Mouse (Mus musculus) v-Abl transformed pro-B cells (cell line): ENCODE results near the gene Gm20388.

Source experiments
- in situ Hi-C, 2 experiments: fragments of 400-800 bp; cut with MboI; formaldehyde crosslinking; loops; one replicate each; pipeline ENCODE4 v1.15.1; 2025; ENCODE audit not compliant: unreplicated experiment in 2 of 2

Gm20388 gene

GRCm38 (mm10) chr8:121843184-121843733 is 1932.6 kb downstream of the Gm20388 start:
- in situ Hi-C loops, result loop anchor here (10.0 to 25.0 kb wide), 4 partner anchors 148 to 1181 kb away; partner anchors contain the start of genes Cox4i1 (in 1 of the 2), Emc8 (in 1 of the 2), Fbxo31 (in 1 of the 2) and Gm27021 (in 1 of the 2)

- in situ Hi-C loops, result loop anchor here (10.0 to 25.0 kb wide), 4 partner anchors 150 to 1182 kb away; partner anchors contain the start of genes Cox4i1 (in 1 of the 2), Emc8 (in 1 of the 2), Fbxo31 (in 1 of the 2) and Gm27021 (in 1 of the 2)
Observed at GRCm38 (mm10) chr8:121844765-121845164, 1934.1 kb downstream of the Gm20388 start.

- in situ Hi-C loops, result loop anchor here (10.0 to 25.0 kb wide), 4 partner anchors 152 to 1185 kb away; partner anchors contain the start of genes Cox4i1 (in 1 of the 2), Emc8 (in 1 of the 2), Fbxo31 (in 1 of the 2) and Gm27021 (in 1 of the 2)
Observed at GRCm38 (mm10) chr8:121846815-121847214, 1936.2 kb downstream of the Gm20388 start.

- in situ Hi-C loops, result loop anchor here (10.0 to 25.0 kb wide), 4 partner anchors 153 to 1185 kb away; partner anchors contain the start of genes Cox4i1 (in 1 of the 2), Emc8 (in 1 of the 2), Fbxo31 (in 1 of the 2) and Gm27021 (in 1 of the 2)
Observed at GRCm38 (mm10) chr8:121847261-121847822, 1936.7 kb downstream of the Gm20388 start.

GRCm38 (mm10) chr8:121847987-121848386 is 1937.3 kb downstream of the Gm20388 start:
- in situ Hi-C loops, result loop anchor here (10.0 to 25.0 kb wide), 4 partner anchors 153 to 1186 kb away; partner anchors contain the start of genes Cox4i1 (in 1 of the 2), Emc8 (in 1 of the 2), Fbxo31 (in 1 of the 2) and Gm27021 (in 1 of the 2)

- in situ Hi-C loops, result loop anchor here (10.0 to 25.0 kb wide), 4 partner anchors 154 to 1186 kb away; partner anchors contain the start of genes Cox4i1 (in 1 of the 2), Emc8 (in 1 of the 2), Fbxo31 (in 1 of the 2) and Gm27021 (in 1 of the 2)
Observed at GRCm38 (mm10) chr8:121848495-121848894, 1937.9 kb downstream of the Gm20388 start.

- in situ Hi-C loops, result loop anchor here (10.0 to 25.0 kb wide), 4 partner anchors 155 to 1187 kb away; partner anchors contain the start of genes Cox4i1 (in 1 of the 2), Emc8 (in 1 of the 2), Fbxo31 (in 1 of the 2) and Gm27021 (in 1 of the 2)
Observed at GRCm38 (mm10) chr8:121849303-121849702, 1938.7 kb downstream of the Gm20388 start.

- in situ Hi-C loops, result loop anchor here (5.0 to 25.0 kb wide), 4 partner anchors 52 to 412 kb away; no protein-coding TSS in a partner anchor
Observed at GRCm38 (mm10) chr8:121850018-121850417, 1939.4 kb downstream of the Gm20388 start.

GRCm38 (mm10) chr8:121850436-121850820 is 1939.8 kb downstream of the Gm20388 start:
- in situ Hi-C loops, result loop anchor here (5.0 to 25.0 kb wide), 4 partner anchors 52 to 412 kb away; no protein-coding TSS in a partner anchor

GRCm38 (mm10) chr8:121850821-121851470 is 1940.3 kb downstream of the Gm20388 start:
- in situ Hi-C loops, result loop anchor here (5.0 to 25.0 kb wide), 4 partner anchors 51 to 411 kb away; no protein-coding TSS in a partner anchor

- in situ Hi-C loops, result loop anchor here (5.0 to 25.0 kb wide), 4 partner anchors 51 to 411 kb away; no protein-coding TSS in a partner anchor
Observed at GRCm38 (mm10) chr8:121851716-121852115, 1941.1 kb downstream of the Gm20388 start.

- in situ Hi-C loops, result loop anchor here (5.0 to 25.0 kb wide), 4 partner anchors 50 to 410 kb away; no protein-coding TSS in a partner anchor
Observed at GRCm38 (mm10) chr8:121852464-121852863, 1941.8 kb downstream of the Gm20388 start.

GRCm38 (mm10) chr8:121853586-121853985 is 1942.9 kb downstream of the Gm20388 start:
- in situ Hi-C loops, result loop anchor here (5.0 to 25.0 kb wide), 4 partner anchors 49 to 409 kb away; no protein-coding TSS in a partner anchor

GRCm38 (mm10) chr8:121856071-121856746 is 1945.6 kb downstream of the Gm20388 start:
- in situ Hi-C loops, result loop anchor here in 1 of 2 experiments (25.0 kb wide), 1 partner anchor 406 kb away; no protein-coding TSS in a partner anchor

- in situ Hi-C loops, result loop anchor here in 1 of 2 experiments (25.0 kb wide), 1 partner anchor 405 kb away; no protein-coding TSS in a partner anchor
Observed at GRCm38 (mm10) chr8:121857331-121857730, 1946.7 kb downstream of the Gm20388 start.

GRCm38 (mm10) chr8:121857747-121858146 is 1947.1 kb downstream of the Gm20388 start:
- in situ Hi-C loops, result loop anchor here in 1 of 2 experiments (25.0 kb wide), 1 partner anchor 405 kb away; no protein-coding TSS in a partner anchor

GRCm38 (mm10) chr8:121861276-121861675 is 1950.6 kb downstream of the Gm20388 start:
- in situ Hi-C loops, result loop anchor here in 1 of 2 experiments (25.0 kb wide), 1 partner anchor 401 kb away; no protein-coding TSS in a partner anchor

GRCm38 (mm10) chr8:121861806-121862548 is 1951.3 kb downstream of the Gm20388 start:
- in situ Hi-C loops, result loop anchor here in 1 of 2 experiments (25.0 kb wide), 1 partner anchor 400 kb away; no protein-coding TSS in a partner anchor
